Mouse (Mus musculus) ES-Bruce4 (cell line): ENCODE results near the gene Irf8. TPM values are rescaled to one million over a fixed set of nuclear protein-coding genes. Genes with fewer than 3 reads are reported as not detected.

ENCODE experiments used
- H3K27ac ChIP-seq: 2 replicates; pipeline ENCODE4 v1.5.1; 2012; ENCODE audit warnings: low read length, inconsistent platforms; ENCODE audit not compliant: insufficient read depth
- H3K27me3 ChIP-seq: 2 replicates; pipeline ENCODE4 v1.6.1; 2012; ENCODE audit warnings: mild to moderate bottlenecking, low read length, inconsistent platforms; ENCODE audit not compliant: control insufficient read depth, poor library complexity, insufficient read depth, severe bottlenecking
- H3K36me3 ChIP-seq: 2 replicates; pipeline ENCODE4 v1.6.1; 2012; ENCODE audit warnings: inconsistent platforms, mild to moderate bottlenecking, low read length, moderate library complexity; ENCODE audit not compliant: control insufficient read depth, poor library complexity, insufficient read depth, severe bottlenecking
- H3K4me1 ChIP-seq: one replicate; pipeline ENCODE4 v1.8.1; 2011; ENCODE audit warnings: low read length; ENCODE audit not compliant: control insufficient read depth, insufficient read depth
- H3K4me3 ChIP-seq: 2 replicates; pipeline ENCODE4 v1.5.1; 2011; ENCODE audit warnings: low read depth, mild to moderate bottlenecking, low read length
- H3K9ac ChIP-seq: 2 replicates; pipeline ENCODE4 v1.6.1; 2012; ENCODE audit warnings: low read depth, mild to moderate bottlenecking, inconsistent platforms; ENCODE audit not compliant: poor library complexity, severe bottlenecking
- H3K9me3 ChIP-seq: replicated peaks from 2 replicates; pipeline ENCODE4 v1.6.1; 2012; ENCODE audit warnings: mild to moderate bottlenecking, low read length, inconsistent platforms; ENCODE audit not compliant: control insufficient read depth, poor library complexity, insufficient read depth, severe bottlenecking
- CTCF ChIP-seq: IDR thresholded peaks from one replicate; pipeline ENCODE4 v1.8.1; 2011; ENCODE audit warnings: low read depth, low read length
- EP300 ChIP-seq: IDR thresholded peaks from 2 replicates; pipeline ENCODE4 v1.6.1; 2011; ENCODE audit warnings: low read depth, low read length; ENCODE audit not compliant: insufficient read depth
- POLR2A ChIP-seq: IDR thresholded peaks from one replicate; pipeline ENCODE4 v1.8.1; 2011; ENCODE audit warnings: low read length; ENCODE audit not compliant: insufficient read depth
- polyA plus RNA-seq: library from polyadenylated mRNA; stranded (reverse); fragments of >200 nt; gene quantifications from 2 replicates; pipeline ENCODE4 v1.2.4, GENCODE M21; 2011; ENCODE audit warnings: low read depth; ENCODE audit not compliant: missing spikeins, insufficient read depth, insufficient read length

The Irf8 gene
- polyA plus RNA-seq, 1 experiment: 0.91 TPM

- no peaks in the 10 kb centered on the region for H3K4me1 ChIP-seq
- H3K9me3 ChIP-seq: no peaks in the 10 kb centered on the region
- H3K27ac ChIP-seq: no peak overlapping the region
- no peaks in the 10 kb centered on the region for H3K36me3 ChIP-seq
- no peaks in the 10 kb centered on the region for H3K27me3 ChIP-seq
- no peak overlapping the region for H3K4me3 ChIP-seq
- TF ChIP-seq CTCF: no peak
- no peak overlapping the region for H3K9ac ChIP-seq
Measured at GRCm38 (mm10) chr8:120750616-120751015, 14.5 kb downstream of the Irf8 start.

GRCm38 (mm10) chr8:120751226-120752081 is 15.3 kb downstream of the Irf8 start:
- TF ChIP-seq CTCF: no peak
- no peak for TF ChIP-seq EP300
- no peak for TF ChIP-seq POLR2A
- H3K27me3 ChIP-seq: no peaks in the 10 kb centered on the region
- no peak overlapping the region for H3K9ac ChIP-seq
- no peaks in the 10 kb centered on the region for H3K9me3 ChIP-seq
- no peak overlapping the region for H3K27ac ChIP-seq
- H3K4me3 ChIP-seq: no peak overlapping the region
- H3K36me3 ChIP-seq: no peaks in the 10 kb centered on the region
- H3K4me1 ChIP-seq: no peaks in the 10 kb centered on the region

GRCm38 (mm10) chr8:120752082-120752452 is 15.9 kb downstream of the Irf8 start:
- H3K9me3 ChIP-seq: no peaks in the 10 kb centered on the region
- H3K27me3 ChIP-seq: no peaks in the 10 kb centered on the region

GRCm38 (mm10) chr8:120753476-120753875 is 17.3 kb downstream of the Irf8 start:
- no peaks in the 10 kb centered on the region for H3K4me1 ChIP-seq
- no peaks in the 10 kb centered on the region for H3K9me3 ChIP-seq
- no peak overlapping the region for H3K27ac ChIP-seq
- no peaks in the 10 kb centered on the region for H3K27me3 ChIP-seq
- H3K36me3 ChIP-seq: no peaks in the 10 kb centered on the region
- H3K4me3 ChIP-seq: no peak overlapping the region
- H3K9ac ChIP-seq: no peak overlapping the region
- TF ChIP-seq CTCF: no peak

More at GRCm38 (mm10) chr8:120752082-120752452, 15.9 kb downstream of the Irf8 start:
- Histone ChIP-seq H3K27ac (no peak overlapping the region), H3K9ac (no peak overlapping the region), H3K4me1 (no peaks in the 10 kb centered on the region), H3K36me3 (no peaks in the 10 kb centered on the region), H3K4me3 (no peak overlapping the region)
- no peak for TF ChIP-seq EP300
- no peak for TF ChIP-seq POLR2A
- no peak for TF ChIP-seq CTCF

- TF ChIP-seq EP300: no peak
- TF ChIP-seq POLR2A: no peak
- TF ChIP-seq CTCF: no peak
- no peak overlapping the region for H3K4me3 ChIP-seq
- H3K27me3 ChIP-seq: no peaks in the 10 kb centered on the region
- no peaks in the 10 kb centered on the region for H3K9me3 ChIP-seq
- no peaks in the 10 kb centered on the region for H3K4me1 ChIP-seq
- no peak overlapping the region for H3K27ac ChIP-seq
- no peak overlapping the region for H3K9ac ChIP-seq
- no peaks in the 10 kb centered on the region for H3K36me3 ChIP-seq
Measured at GRCm38 (mm10) chr8:120755306-120756297, 19.4 kb downstream of the Irf8 start.

- TF ChIP-seq EP300 (no peak), POLR2A (no peak), CTCF (no peak)
- H3K36me3 ChIP-seq: no peaks in the 10 kb centered on the region
- no peak overlapping the region for H3K27ac ChIP-seq
- no peaks in the 10 kb centered on the region for H3K4me1 ChIP-seq
- H3K27me3 ChIP-seq: no peaks in the 10 kb centered on the region
- no peak overlapping the region for H3K4me3 ChIP-seq
- H3K9ac ChIP-seq: no peak overlapping the region
- H3K9me3 ChIP-seq: no peaks in the 10 kb centered on the region
Measured at GRCm38 (mm10) chr8:120758005-120758404, 21.8 kb downstream of the Irf8 start.
